Mouse (Mus musculus) myocyte (in vitro differentiated cells): ENCODE measurements at regions not wholly inside any gene's neighbourhood (a gene's known extent, or its start where the extent isn't known, plus 50 kb on each side); places are given as distances from the start of the nearest gene placed in this dataset.

Experiments used
- H3K27me3 ChIP-seq: one replicate; pipeline ENCODE4 v1.6.1; 2011; ENCODE audit not compliant: control insufficient read depth, insufficient read depth, insufficient read length
- H3K36me3 ChIP-seq: one replicate; pipeline ENCODE4 v1.6.1; 2011; ENCODE audit not compliant: control insufficient read depth, insufficient read depth
- H3K4me2 ChIP-seq: one replicate; pipeline ENCODE4 v1.6.1; 2011; ENCODE audit warnings: low read depth, control low read depth
- H3K4me3 ChIP-seq: one replicate; pipeline ENCODE4 v1.5.1; 2011; ENCODE audit warnings: mild to moderate bottlenecking, control low read depth, moderate library complexity
- H3K79me2 ChIP-seq: one replicate; pipeline ENCODE4 v1.6.1; 2011; ENCODE audit not compliant: control insufficient read depth, insufficient read depth
- H3ac ChIP-seq: one replicate; pipeline ENCODE4 v1.6.1; 2011; ENCODE audit not compliant: control insufficient read depth, insufficient read length
- CEBPB ChIP-seq: IDR thresholded peaks from 2 replicates; pipeline ENCODE4 v1.6.1; 2011; ENCODE audit warnings: mild to moderate bottlenecking, moderate library complexity; ENCODE audit not compliant: poor library complexity, insufficient read depth, severe bottlenecking
- E2F4 ChIP-seq: IDR thresholded peaks from one replicate; pipeline ENCODE4 v1.6.1; 2011; ENCODE audit warnings: mild to moderate bottlenecking, control low read depth, moderate library complexity; ENCODE audit not compliant: insufficient read depth
- MAX ChIP-seq: IDR thresholded peaks from one replicate; pipeline ENCODE4 v1.6.1; 2011; ENCODE audit warnings: low read depth, mild to moderate bottlenecking, control low read depth
- MYOD1 ChIP-seq, 3 experiments: IDR thresholded peaks; one replicate each; pipeline ENCODE4 v1.6.1; 2011; ENCODE audit warnings: control low read depth in 2 of 3, low read depth in 2 of 3, mild to moderate bottlenecking in 2 of 3, moderate library complexity in 1 of 3; ENCODE audit not compliant: insufficient read length in 2 of 3, control insufficient read depth in 1 of 3
- MYOG ChIP-seq, 3 experiments: IDR thresholded peaks; one replicate each; pipeline ENCODE4 v1.6.1; 2011; ENCODE audit warnings: control low read depth in 2 of 3, low read depth in 2 of 3, mild to moderate bottlenecking in 2 of 3; ENCODE audit not compliant: insufficient read length in 2 of 3, control insufficient read depth in 1 of 3, insufficient read depth in 1 of 3
- POLR2A ChIP-seq: IDR thresholded peaks from one replicate; pipeline ENCODE4 v1.6.1; 2011; ENCODE audit warnings: low read depth, mild to moderate bottlenecking, control low read depth, moderate library complexity; ENCODE audit not compliant: insufficient read length
- POLR2AphosphoS2 ChIP-seq: IDR thresholded peaks from one replicate; pipeline ENCODE4 v1.6.1; 2011; ENCODE audit warnings: low read depth, control low read depth; ENCODE audit not compliant: insufficient read length
- REST ChIP-seq: IDR thresholded peaks from one replicate; pipeline ENCODE4 v1.6.1; 2011; ENCODE audit warnings: mild to moderate bottlenecking, control low read depth, moderate library complexity; ENCODE audit not compliant: insufficient read depth, insufficient read length
- SRF ChIP-seq: IDR thresholded peaks from one replicate; pipeline ENCODE4 v1.6.1; 2011; ENCODE audit warnings: low read depth; ENCODE audit not compliant: control insufficient read depth, insufficient read length
- TCF12 ChIP-seq: IDR thresholded peaks from one replicate; pipeline ENCODE4 v1.6.1; 2011; ENCODE audit warnings: mild to moderate bottlenecking, control low read depth; ENCODE audit not compliant: poor library complexity, insufficient read depth, severe bottlenecking
- TCF3 ChIP-seq: IDR thresholded peaks from one replicate; pipeline ENCODE4 v1.6.1; 2011; ENCODE audit warnings: low read depth, control low read depth; ENCODE audit not compliant: insufficient read length
- USF1 ChIP-seq: IDR thresholded peaks from one replicate; pipeline ENCODE4 v1.6.1; 2011; ENCODE audit warnings: low read depth, mild to moderate bottlenecking, control low read depth, moderate library complexity

GRCm38 (mm10) chr17:16166731-16167130 lies 335.9 kb upstream of the Rgmb start:
- Histone ChIP-seq H3K4me2 (no peak overlapping the region), H3K36me3 (no peaks in the 10 kb centered on the region), H3K79me2 (no peaks in the 10 kb centered on the region), H3K4me3 (no peak overlapping the region), H3ac (no peak overlapping the region), H3K27me3 (no peaks in the 10 kb centered on the region)
- TF ChIP-seq CEBPB (no peak), MYOG (IDR thresholded peaks at IDR 0.05; ENCODE audit: control insufficient read depth in 1 of 3, insufficient read depth in 1 of 3, insufficient read length in 2 of 3, low read depth in 2 of 3) (no peak), MAX (no peak), POLR2A (no peak), E2F4 (no peak), POLR2AphosphoS2 (no peak), SRF (no peak), USF1 (no peak), MYOD1 (IDR thresholded peaks at IDR 0.05; ENCODE audit: control insufficient read depth in 1 of 3, insufficient read length in 2 of 3, low read depth in 2 of 3) (no peak), TCF3 (no peak), TCF12 (no peak), REST (no peak)

- H3K36me3 ChIP-seq: no peaks in the 10 kb centered on the region
- no peaks in the 10 kb centered on the region for H3K79me2 ChIP-seq
- no peak overlapping the region for H3K4me2 ChIP-seq
- H3ac ChIP-seq: no peak overlapping the region
- no peak overlapping the region for H3K4me3 ChIP-seq
- no peaks in the 10 kb centered on the region for H3K27me3 ChIP-seq
- no peak for TF ChIP-seq USF1
These were observed 327.3 kb upstream of the Rgmb start for GRCm38 (mm10) chr17:16158119-16158518.

GRCm38 (mm10) chr17:16157711-16158110 lies 326.9 kb upstream of the Rgmb start:
- Histone ChIP-seq H3K27me3 (no peaks in the 10 kb centered on the region), H3ac (no peak overlapping the region)

DNA sequence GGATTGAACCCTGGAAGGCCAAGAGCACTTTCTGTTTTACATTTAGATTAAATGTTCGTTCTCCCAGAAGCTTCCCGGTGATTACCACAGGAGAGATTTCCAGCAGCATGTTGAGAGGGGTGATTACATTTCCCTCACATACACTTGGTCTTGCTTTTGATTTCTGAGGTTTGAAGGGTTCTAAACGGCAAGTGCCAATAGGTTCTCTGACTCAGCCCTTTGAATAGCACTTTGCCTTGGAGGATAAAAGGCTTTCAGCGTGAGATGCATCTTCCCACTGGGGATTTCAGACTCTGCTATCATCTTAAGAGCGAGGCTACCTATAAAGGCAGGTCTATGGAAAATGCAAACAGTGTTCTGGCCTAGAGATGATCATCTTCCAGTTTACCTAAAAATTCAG lies 326.3 kb upstream of the Rgmb start:
- Histone ChIP-seq H3K4me2 (no peak overlapping the region), H3K79me2 (no peaks in the 10 kb centered on the region), H3K27me3 (no peaks in the 10 kb centered on the region), H3ac (no peak overlapping the region), H3K4me3 (no peak overlapping the region), H3K36me3 (no peaks in the 10 kb centered on the region)
- no peak for TF ChIP-seq USF1
- TF ChIP-seq POLR2AphosphoS2: no peak
- no peak for TF ChIP-seq TCF3
- TF ChIP-seq MYOG (IDR thresholded peaks at IDR 0.05; ENCODE audit: control insufficient read depth in 1 of 3, insufficient read depth in 1 of 3, insufficient read length in 2 of 3, low read depth in 2 of 3): no peak
- no peak for TF ChIP-seq REST
- TF ChIP-seq MAX: no peak
- TF ChIP-seq TCF12: no peak
- no peak for TF ChIP-seq POLR2A
- TF ChIP-seq CEBPB: no peak
- no peak for TF ChIP-seq E2F4

More at GRCm38 (mm10) chr17:16157711-16158110, 326.9 kb upstream of the Rgmb start:
- no peaks in the 10 kb centered on the region for H3K79me2 ChIP-seq
- no peak overlapping the region for H3K4me2 ChIP-seq
- no peaks in the 10 kb centered on the region for H3K36me3 ChIP-seq
- H3K4me3 ChIP-seq: no peak overlapping the region
- TF ChIP-seq USF1 (no peak), SRF (no peak), E2F4 (no peak), CEBPB (no peak), REST (no peak), POLR2AphosphoS2 (no peak), MYOG (IDR thresholded peaks at IDR 0.05; ENCODE audit: control insufficient read depth in 1 of 3, insufficient read depth in 1 of 3, insufficient read length in 2 of 3, low read depth in 2 of 3) (no peak), TCF12 (no peak), MAX (no peak), TCF3 (no peak), POLR2A (no peak), MYOD1 (IDR thresholded peaks at IDR 0.05; ENCODE audit: control insufficient read depth in 1 of 3, insufficient read length in 2 of 3, low read depth in 2 of 3) (no peak)

DNA sequence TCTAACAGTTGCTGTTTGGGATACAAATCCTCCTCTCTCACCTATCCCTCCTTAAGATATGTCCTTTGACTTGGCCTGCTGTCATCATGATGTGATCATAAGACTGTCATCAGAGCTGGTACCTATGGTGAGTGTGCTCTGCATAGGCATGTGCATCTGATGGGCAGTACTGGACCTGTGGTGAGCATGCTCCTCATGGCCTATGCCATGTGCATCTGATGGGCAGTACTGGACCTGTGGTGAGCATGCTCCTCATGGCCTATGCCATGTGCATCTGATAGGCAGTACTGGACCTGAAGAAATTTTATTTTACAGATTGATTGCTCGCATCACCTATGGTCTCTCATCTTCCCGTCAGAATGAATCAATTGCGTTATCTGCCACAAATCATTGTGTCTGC lies 325.8 kb upstream of the Rgmb start:
- H3ac ChIP-seq: no peak overlapping the region
- no peak overlapping the region for H3K4me2 ChIP-seq
- H3K4me3 ChIP-seq: no peak overlapping the region
- no peaks in the 10 kb centered on the region for H3K79me2 ChIP-seq
- TF ChIP-seq TCF12 (no peak), MAX (no peak), USF1 (no peak), MYOD1 (IDR thresholded peaks at IDR 0.05; ENCODE audit: control insufficient read depth in 1 of 3, insufficient read length in 2 of 3, low read depth in 2 of 3) (no peak), POLR2AphosphoS2 (no peak), E2F4 (no peak), CEBPB (no peak), TCF3 (no peak), MYOG (IDR thresholded peaks at IDR 0.05; ENCODE audit: control insufficient read depth in 1 of 3, insufficient read depth in 1 of 3, insufficient read length in 2 of 3, low read depth in 2 of 3) (no peak)
- no peaks in the 10 kb centered on the region for H3K27me3 ChIP-seq
- H3K36me3 ChIP-seq: no peaks in the 10 kb centered on the region
